Mouse (Mus musculus): ENCODE data around the gene Caln1.

- TF ChIP-seq CTCF (IDR thresholded peaks at IDR 0.05; ENCODE audit: low read depth) (no peak), EP300 (IDR thresholded peaks at IDR 0.05; ENCODE audit: low read depth) (no peak)
Measured at GRCm38 (mm10) chr5:130848562-130848961, 479.3 kb downstream of the Caln1 start.

Data from liver, embryonic 14.5 days (tissue).